Comparison of ENCODE assay signal across 11 mouse cellular contexts in the genomic region with DNA sequence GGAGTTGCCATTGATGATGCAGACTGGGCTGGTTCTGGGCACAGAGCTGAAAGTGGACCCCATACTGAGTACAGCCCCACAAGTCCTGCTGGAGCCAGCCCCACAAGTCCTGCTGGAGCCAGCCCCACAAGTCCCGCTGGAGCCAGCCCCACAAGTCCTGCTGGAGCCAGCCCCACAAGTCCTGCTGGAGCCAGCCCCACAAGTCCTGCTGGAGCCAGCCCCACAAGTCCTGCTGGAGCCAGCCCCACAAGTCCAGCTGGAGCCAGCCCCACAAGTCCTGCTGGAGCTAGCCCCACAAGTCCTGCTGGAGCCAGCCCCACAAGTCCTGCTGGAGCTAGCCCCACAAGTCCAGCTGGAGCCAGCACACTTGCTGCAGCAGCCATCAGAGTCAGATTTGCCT. TPM values are rescaled to one million over a fixed set of nuclear protein-coding genes. Genes with fewer than 3 reads are reported as not detected.
"Had no signal": no experiment of that assay in that cellular context is flagged by ENCODE, and none has a peak within 500 bp of the region (broad histone marks: within the 10 kb centered on the region; RNA-seq: fewer than 3 reads in every experiment).

No protein-coding gene starts in this region.

RNA-seq across cellular contexts. Expression of gene Il23a, which starts 8.0 kb away (rescaled TPM):
- total RNA-seq: megakaryocyte-erythroid progenitor cell, adult 5-6 weeks had no signal
- polyA plus RNA-seq: liver, embryonic 13.5 days; liver, postnatal 0 days; midbrain, embryonic 12.5 days; spleen, adult 2 months; urinary bladder, adult 2 months had no signal

RNA-seq across cellular contexts. Expression of gene Apof, which starts 22.1 kb away (rescaled TPM):
- total RNA-seq: layer of hippocampus, postnatal 36 days; left cerebral cortex, postnatal 25 days; megakaryocyte-erythroid progenitor cell, adult 5-6 weeks had no signal
- polyA plus RNA-seq: limb, embryonic 12.5 days; midbrain, embryonic 12.5 days; midbrain, embryonic 16.5 days; neural tube, embryonic 13.5 days had no signal
